Mouse (Mus musculus) spleen, adult 2 months (tissue): Measurements from ENCODE around the gene Lgr4.

Source experiments
- CTCF ChIP-seq: fragments of 200-500 bp; IDR thresholded peaks from 2 replicates; pipeline ENCODE4 v1.5.1; 2011; ENCODE audit warnings: mild to moderate bottlenecking, inconsistent platforms; ENCODE audit not compliant: insufficient read depth, insufficient read length, insufficient replicate concordance; ENCODE audit errors: extremely low read depth
- POLR2A ChIP-seq: fragments of 200-500 bp; IDR thresholded peaks from 2 replicates; pipeline ENCODE4 v1.6.1; 2011; ENCODE audit warnings: low read depth, low read length, inconsistent platforms

- no peak for TF ChIP-seq POLR2A
- no peak for TF ChIP-seq CTCF
Measured at GRCm38 (mm10) chr2:109930366-109930765, 12.9 kb downstream of the Lgr4 start.
